Mouse (Mus musculus) mouse embryonic stem cell (cell line): ENCODE results near the gene Large1.
"Not testable (repeated sequence)": the region's sequence is repeated elsewhere in the genome, so short reads cannot be mapped to it uniquely, and the experiment has no call there.

Experiments
- in situ Hi-C, 2 experiments: fragments of 300-500 bp; cut with MboI; formaldehyde crosslinking; loops; 1 replicate in 1 of 2; 3 replicates in 1 of 2; pipeline ENCODE4 v1.14.3; 2019 to 2020; ENCODE audit warnings: low sequenced_read_pairs in 2 of 2, low pct_unique_long_range_greater_than_20kb in 1 of 2, mixed read lengths in 1 of 2; ENCODE audit not compliant: unreplicated experiment in 1 of 2

The Large1 gene

DNA sequence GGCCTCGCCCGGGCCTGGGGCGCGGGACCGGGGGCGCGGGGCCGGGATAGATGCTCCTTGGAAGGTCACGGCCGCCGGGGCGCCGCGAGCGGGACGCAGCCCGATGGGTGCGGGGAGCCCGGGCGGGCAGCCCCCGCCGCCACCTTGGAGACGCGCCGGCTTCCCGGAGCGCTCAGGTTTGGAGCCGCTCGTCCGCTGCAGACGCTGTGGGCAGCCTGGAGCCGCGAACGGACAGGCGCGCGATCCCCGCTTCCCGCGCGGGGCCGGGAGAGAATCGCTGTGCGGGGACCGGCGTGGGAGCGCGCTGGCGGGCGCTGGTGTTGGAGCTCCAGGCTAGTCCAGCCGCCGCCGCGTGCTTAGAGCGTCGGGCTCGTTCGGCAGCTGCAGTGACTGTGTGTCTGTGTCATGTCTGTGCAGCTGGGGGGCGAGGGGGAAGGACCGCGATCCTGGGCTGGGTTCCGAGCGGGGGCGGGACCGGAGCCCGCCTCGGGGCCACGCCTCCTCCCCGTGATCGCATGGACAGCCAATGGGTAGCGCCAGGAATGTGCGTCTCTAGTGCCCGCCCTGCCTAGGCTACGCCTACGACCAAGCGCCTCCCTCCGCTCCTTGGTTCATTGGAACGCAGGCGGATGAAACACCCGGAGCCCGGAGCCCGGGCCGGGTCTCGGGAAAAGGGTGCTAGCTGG, at the start of gene Large1:
TSS of gene Large1 (minus strand) at position 433 of the 686 bp plus-strand sequence.
- in situ Hi-C loops: no loop called here

DNA sequence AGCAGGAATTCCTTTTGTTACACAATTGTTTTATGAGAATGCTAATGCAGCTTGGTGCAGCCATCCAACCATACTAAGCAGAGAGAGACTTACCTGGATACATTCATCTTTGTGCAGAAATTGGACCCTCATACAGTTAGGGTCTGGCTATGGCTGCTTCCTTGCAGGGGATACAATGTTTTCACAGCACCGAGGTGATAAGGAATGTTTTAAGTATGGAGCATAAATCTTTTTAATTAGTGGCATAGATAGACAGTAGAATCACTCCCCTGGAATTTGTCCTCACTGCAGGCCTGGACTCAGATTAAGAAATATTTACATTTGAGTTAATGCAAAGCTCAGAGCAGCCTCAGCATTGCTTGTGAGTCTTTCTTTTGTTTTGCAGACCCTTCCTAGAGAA, 47.0 kb upstream of the Large1 start:
- in situ Hi-C loops: no loop called here

DNA sequence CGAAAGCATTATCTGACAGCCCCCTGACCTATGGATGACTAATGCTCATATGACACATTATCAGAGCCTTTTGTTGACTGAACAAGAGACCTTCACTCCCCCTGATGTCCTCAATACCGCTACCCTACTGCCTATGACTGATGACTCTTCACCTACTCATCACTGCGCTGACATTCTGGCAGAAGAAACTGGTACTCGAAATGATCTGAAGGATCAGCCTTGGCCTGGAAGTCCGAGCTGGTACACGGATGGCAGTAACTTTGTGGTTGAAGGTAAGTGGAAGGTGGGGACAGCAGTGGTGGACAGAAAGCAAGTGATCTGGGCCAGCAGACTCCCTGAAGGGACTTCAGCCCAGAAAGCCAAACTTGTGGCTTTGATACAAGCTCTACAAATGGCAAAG, 19.7 kb upstream of the Large1 start:
- in situ Hi-C loops: not testable (repeated sequence)

DNA sequence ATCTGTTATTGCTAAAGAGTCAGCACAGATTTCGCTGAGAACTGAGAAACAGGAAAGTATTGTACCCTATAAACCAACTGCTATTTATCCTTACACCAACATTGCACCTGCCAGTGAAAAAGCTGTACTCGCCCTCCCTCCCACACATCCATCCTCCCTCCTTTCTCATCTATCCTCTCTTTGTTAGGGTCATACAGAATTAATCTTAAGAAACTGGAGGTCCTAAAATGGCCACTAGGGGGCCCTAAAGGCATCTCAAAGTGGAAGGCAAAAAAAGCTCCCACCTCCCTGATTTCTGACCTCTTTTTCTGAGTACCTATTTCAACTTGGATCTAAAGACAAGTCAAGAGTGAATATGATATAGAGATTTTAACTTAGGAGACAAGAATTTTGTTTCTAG, 2.6 kb upstream of the Large1 start:
- in situ Hi-C loops: no loop called here

DNA sequence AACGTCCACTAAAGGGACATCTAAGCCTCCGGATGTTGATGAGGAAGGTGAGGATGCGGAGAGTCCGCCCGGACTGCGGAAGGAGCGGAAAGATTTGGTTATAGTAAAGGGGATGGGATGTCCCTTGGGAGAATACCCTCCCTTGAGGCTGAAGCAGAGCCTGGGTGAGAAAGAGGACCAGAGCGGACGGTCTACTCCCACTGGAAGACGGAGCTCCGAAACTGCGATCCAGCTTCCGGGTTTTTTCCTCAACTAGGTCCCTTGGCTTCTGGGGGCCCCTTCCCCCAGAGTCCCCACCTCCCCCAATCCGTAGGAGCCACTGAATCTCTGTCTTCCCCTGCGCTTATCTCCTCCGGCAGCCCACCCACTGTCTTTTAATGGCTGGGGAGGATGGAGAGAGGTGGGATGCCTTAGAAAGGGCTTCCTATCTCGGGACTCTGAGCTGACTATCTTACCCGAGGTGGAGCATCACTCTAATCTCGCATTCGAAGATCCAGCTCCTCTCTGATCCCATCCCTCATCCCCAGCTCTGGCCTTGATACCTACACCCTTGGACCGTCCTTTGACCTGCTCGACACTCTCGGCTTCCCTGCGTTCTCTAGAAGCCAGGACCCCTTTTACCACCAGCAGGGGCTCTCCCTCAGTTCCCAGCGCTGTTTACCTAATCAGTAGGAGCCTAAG, 1.0 kb upstream of the Large1 start:
- in situ Hi-C loops: no loop called here

DNA sequence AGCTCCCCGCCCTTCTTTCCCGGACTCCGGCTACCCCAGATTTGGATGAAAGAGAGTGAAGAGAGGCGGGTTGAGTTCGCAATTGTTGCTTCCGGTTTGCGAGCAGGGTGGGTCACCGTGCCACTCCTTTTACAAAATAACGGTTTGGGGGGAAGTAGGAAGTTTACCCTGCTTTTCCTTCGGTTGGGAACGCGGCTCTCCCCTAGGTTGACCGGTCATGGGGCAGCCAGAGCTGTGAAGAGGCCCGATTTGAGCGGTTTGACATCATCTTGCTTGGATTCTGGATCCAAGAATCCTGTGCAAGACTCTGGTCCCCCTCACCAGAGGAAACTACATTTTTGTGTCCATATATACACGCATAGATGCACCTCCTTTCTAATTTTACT, 447 bp upstream of the Large1 start:
- in situ Hi-C loops: no loop called here

DNA sequence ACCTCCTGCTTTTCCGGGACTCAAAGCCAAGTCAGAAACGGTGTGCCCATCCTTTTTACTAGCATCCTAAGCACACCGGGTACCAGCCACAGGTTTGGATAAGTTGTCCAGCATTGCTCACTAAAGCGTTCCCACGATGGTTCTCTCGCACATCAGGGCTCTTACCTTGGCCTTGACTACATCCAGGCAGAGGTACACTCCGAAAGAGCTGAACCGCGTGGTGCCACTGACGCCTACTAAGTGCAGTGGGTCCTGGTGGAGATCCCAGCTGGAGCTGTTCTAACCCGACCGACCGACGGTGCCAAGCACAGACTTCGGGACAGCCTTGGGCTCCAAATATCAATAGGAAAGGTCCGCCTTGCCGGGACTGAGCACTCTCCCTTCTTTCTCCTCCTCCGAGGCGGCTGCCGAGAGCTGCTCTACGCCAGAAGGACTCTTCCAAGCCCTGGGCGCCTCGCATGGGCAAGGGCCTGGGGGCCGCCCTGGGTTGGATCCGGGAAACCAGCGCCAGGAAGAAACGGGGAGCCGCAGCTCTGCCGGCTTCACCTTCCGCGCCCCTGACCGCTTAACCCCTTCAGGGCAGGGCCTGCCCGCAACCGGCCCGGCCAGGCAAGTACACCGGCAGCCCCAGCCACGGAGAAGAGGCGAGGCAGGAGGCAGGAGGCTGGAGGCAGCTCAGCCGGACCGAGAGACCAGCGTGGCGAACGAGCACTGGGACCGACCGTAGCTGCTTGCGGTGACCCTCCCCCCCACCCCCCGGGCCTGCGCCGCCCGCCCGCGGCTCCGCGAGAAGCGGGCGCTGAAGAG, 836 bp downstream of the Large1 start:
- in situ Hi-C loops: no loop called here

DNA sequence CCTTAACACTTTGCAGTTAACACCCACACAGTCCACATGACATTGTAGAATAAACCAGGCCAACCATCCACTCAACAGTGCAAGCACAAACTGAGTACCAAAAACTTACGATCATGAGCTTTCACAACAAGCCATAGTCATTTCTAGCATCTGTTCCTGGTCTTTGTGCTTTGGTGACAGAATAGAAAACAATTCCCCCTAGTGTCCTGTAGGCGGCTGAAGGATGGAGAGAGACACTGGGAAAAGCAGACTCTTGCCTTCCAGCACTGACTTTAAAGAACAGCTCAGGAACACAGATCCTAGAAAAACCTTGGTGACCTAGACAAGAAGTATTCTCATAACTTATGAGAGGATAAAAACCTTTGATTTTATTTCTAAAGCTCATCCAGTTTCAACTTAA, 3.0 kb downstream of the Large1 start:
- in situ Hi-C loops: no loop called here

DNA sequence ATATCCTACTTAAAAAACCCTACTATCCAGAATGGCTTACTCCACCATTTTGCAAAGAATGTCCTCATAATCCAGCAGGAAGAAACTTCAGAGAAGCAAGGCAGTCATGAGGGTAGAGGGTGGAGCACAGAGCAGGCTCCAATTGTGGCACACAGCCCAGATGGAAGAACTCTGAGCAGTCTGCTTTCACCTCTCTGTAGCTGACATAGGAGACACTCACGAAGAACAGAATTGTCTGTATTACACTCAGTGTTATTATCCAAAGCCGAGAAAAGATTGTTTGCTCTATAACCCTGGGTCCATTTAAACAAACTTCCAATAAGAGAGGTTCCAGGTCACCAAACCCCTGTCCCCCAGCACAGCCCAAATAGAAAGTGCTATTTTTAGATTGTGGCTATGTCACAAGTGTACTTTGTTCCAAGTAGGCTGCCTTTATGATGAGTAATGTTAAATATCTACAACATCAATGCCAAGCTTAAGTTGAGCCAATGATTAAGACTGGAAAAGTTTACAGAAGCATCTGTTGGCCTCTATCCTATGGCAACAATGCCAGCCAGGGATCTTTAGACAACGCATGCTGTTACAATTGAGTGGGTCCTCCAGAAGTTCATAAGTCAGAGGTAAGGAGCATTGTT, 10.5 kb downstream of the Large1 start:
- in situ Hi-C loops: no loop called here

DNA sequence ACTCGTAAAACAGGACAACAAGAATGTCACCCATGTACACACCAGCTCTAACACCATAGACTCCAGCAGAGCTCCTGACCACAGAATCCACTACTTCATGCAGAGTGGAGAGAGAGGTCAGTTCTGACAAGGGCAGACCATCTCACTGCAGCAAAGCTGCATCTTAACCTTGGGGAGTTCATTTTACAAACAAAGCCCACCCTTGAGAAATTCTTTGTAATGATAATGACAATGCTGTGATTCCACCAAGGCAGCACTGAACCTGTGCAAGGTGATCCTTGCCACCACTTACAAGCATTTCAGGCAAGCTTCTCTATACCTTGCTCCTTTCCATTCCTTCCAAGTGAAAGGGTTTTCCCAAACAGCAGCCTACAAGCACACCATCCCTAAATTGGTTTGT, 16.5 kb downstream of the Large1 start:
- in situ Hi-C loops: no loop called here

DNA sequence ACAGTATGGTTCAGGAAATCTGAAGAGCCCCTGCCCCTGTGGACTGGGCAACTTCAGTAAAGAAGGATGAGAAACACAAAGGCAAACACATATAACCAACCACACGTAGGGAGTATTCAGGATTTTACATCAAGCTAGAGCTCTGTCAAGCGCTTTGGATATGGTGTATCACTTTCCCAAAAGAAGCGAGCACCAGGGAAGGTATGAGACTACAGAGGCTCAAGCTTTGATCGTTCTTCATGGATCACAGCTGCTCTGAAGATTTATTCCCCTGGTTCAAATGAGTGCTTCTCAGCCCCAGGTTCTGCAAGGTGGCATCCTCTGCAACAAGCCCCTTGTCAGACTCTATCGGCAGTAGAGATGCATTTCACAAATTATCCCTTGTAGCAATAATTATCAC, 24.2 kb downstream of the Large1 start:
- in situ Hi-C loops: no loop called here

DNA sequence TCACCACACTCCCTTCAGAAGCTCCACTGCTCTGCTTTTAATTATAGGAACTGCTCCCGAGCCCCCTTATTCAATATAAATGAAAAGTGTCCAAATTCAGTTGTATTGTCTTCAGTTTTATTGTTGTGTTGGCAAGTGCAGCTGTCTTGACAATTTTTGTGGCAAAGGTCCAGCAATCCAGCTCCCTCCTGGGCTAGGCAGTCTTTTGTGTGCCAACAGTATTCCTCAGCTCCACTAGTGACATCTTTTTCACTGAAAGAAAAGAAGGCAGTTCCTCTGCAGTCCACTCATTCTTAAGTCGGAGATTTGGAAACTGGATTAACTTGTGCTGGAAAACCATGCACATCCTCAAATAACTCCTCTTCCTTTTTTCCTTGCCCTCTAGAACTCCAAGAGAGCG, 25.3 kb downstream of the Large1 start:
- in situ Hi-C loops: no loop called here

DNA sequence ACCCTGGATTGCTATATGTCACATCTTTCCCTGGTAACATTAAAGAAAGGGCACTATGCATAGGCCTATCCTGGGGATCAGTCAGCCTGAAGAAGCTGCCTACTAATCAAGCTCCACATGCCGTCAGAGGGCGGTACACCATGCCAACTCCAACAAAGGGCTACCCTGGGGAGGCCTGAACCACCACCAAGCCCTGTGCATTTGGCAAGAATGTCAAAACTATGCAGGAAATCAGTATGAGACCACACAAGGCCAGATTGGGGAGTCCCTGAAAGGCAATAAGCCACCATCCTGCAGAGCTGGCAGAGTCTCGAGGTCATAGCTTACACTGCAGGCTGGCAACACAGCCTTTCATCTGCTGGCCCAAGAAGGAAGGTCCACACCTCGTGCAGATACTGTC, 28.7 kb downstream of the Large1 start:
- in situ Hi-C loops: no loop called here

DNA sequence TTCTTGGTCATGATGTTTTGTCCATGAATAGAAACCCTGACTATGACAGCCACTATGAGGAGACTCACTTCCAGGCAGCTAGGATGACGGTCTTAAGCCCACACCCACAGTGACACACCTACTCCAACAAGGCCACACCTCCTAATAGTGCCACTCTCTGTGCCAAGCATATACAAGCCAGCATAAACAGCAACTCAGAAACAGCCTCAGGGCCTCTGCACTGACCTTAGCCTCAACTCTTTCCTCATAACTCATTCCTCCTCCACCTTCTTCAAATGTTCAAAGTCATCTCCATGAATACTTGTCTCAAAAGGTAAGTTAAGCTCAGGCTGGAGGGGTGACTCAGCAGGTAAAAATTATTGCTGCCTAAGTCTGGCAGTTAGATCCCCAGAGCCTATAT, 29.7 kb downstream of the Large1 start:
- in situ Hi-C loops: no loop called here

DNA sequence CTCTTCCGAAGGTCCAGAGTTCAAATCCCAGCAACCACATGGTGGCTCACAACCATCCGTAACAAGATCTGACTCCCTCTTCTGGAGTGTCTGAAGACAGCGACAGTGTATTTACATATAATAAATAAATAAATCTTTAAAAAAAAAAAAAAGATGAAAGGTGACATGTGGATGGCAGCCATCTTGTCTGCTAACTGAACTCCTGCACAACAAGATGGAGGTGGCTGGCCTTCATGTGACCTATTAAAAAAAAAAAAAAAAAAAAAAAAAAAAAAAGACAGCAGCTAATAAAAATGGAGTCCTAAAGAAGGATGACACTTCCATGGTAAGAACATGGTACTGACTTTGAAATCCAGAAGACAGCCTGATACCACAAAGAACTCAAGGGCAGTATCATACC, 33.8 kb downstream of the Large1 start:
- in situ Hi-C loops: not testable (repeated sequence)

DNA sequence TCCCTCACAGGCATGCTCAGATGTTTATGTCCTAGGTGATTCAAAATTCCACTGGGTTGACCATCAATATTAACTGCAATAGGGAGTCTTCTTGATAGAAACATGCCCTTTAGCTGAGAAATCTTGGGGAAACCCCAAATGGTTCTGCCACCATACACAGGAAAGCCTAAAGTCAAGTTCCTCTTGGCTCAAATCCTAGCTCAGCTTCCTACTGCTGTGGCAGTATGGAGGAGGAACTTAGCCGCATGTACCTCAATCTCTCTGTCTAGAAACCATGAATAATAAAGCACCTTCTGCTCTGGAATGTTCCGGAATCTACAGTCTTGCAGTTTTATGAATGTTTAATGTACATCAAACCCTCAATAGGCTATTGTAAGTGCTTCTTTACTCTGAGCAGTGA, 39.4 kb downstream of the Large1 start:
- in situ Hi-C loops: no loop called here

DNA sequence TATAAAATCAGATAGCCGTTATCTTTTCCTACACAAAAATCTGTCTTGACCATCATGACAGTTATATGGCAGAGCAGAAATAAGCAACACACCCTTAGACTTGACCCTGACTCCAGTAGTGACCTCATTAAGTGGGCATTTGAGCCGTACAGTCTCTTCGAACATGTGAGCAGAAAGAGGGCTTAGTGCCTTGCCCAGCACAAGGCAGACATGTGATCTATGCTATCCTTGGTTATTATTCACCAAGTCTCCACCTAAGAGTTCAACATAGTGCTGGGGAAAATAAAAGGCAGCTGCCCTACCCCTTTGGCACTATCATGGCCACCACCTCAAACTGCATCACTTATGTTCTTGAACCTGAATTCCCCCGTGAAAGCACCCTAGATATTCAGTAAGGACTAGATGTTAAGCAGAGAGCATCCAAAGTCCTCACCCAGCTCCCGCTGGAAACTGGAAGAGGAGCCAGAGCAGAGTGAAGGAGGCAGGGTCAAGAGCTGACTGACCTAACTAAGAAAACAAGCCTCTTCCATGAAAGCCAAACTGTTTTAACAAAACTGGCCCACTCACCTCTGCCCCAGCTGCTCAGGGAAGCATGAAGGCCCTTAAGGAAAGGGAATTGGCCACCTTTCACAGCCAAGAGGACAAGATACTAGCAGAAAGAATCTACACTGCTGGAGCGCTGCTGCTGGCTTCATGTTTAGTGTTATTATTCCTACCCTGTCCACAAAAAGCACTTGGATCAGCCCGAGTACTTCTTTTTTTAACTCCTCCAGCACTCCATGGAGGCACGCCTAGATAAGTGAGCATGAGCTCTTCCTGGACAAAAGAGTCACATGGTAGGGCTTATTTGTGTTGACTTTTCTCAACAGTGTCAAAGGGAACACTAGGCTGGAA, 40.4 kb downstream of the Large1 start:
- in situ Hi-C loops: no loop called here

DNA sequence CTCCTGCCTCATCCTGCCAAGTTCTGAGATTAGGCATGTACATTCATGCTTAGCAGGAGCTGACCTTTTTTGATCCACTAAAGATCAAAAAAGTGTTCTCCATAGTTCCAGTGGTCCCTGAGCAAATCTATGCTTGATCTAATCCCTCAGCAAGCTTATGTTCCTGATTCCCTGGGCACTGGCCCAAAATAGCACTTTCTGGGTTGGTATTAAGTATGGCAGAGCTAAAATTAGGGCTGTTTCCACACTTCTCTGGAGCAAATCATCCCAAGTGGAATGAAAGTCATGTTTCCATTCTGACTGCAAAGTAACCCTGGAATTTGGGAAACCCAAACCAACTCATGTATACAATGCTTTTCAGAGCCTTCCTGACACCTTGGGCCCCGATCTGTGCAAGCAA, 42.9 kb downstream of the Large1 start:
- in situ Hi-C loops: no loop called here
